Mouse (Mus musculus): ENCODE results near the gene Gm3415. TPM values are rescaled to one million over a fixed set of nuclear protein-coding genes. Genes with fewer than 3 reads are reported as not detected.
"Not testable (repeated sequence)": the region's sequence is repeated elsewhere in the genome, so short reads cannot be mapped to it uniquely, and the experiment has no call there.

Gene Gm3415
- total RNA-seq (2021) = not detected
- long read RNA-seq, experiment 1 = 0 reads
- long read RNA-seq, experiment 2 = 0 reads

- DNase-seq = not testable (repeated sequence)
Measured at GRCm38 (mm10) chr5:146555836-146556235, at the start of gene Gm3415. TSS of gene Gm3415 (plus strand) at chr5:146556136.

GRCm38 (mm10) chr5:146513823-146514222 lies 42.1 kb upstream of the Gm3415 start, which contains the start of gene Gm3402:
TSS of gene Gm3402 (plus strand) at chr5:146514123.
- DNase-seq = not testable (repeated sequence)

DNA sequence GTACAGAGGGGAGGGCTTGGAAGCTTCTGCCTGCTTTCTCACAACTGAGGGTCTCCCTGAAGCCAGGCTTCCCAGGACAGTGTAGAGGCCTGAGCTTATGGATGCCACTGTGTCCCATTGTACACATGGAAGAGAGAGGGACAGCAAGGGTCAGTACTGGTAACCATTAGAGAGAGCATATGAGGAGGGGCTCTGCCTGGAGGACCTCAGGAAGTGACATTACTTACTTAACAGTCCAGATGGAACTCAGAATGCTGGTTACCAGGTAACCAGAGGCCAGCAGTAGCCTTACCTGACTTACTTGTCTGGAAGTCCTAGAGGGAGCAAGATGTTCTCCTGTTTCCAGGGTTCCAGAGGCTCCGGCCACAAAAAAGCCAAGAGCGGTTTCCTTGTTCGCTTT lies 30.4 kb upstream of the Gm3415 start, which contains the start of gene Gm3404:
Gene Gm3404 (plus strand): TSS at position 301 of the 400 bp plus-strand sequence.
- not testable (repeated sequence) for DNase-seq

- DNase-seq = not testable (repeated sequence)
Measured at GRCm38 (mm10) chr5:146537347-146537746, 18.6 kb upstream of the Gm3415 start, which contains the start of gene Gm3409. TSS of gene Gm3409 (plus strand) at chr5:146537647.

- DNase-seq = no peak
Measured at GRCm38 (mm10) chr5:146564259-146564658, 8.3 kb downstream of the Gm3415 start.

DNA sequence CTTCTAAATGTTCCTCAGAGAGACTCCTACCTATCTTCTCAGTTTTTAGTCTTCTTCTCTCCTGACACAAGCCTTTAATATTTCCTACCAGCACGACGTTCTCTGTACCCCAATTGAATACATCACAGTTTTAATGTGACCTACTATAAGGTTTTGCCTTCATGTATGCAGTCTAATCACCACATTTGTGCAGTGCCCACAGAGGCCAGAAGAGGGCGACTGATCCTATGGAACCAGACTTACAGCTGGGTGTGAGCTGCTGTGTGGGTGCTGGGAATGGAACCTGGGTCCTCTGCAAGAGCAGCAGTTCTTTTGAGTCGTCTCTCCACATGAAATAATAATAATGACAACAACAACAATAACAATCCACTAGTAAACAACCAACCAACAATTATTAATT lies 11.1 kb downstream of the Gm3415 start:
- no peak for DNase-seq

DNA sequence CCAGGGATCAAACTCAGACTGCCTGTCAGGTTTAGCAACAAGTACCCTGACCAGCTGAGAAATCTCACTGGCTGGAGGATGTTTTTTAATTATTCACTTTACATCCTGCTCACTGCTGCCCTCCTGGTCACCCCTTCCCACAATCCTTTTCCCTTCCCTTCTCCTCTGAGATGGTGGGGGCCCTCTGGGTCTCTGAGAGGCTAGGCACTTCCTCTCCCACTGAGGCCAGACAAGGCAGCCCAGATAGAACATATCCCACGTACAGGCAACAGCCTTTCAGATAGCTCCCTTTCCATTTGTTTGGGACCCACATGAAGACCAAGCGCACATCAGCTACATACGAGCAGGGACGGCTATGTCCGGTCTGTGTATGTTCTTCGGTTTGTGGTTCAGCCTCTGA lies 14.2 kb downstream of the Gm3415 start:
- DNase-seq = not testable (repeated sequence)

- DNase-seq = not testable (repeated sequence)
Measured at GRCm38 (mm10) chr5:146571830-146572734, 16.1 kb downstream of the Gm3415 start.

DNA sequence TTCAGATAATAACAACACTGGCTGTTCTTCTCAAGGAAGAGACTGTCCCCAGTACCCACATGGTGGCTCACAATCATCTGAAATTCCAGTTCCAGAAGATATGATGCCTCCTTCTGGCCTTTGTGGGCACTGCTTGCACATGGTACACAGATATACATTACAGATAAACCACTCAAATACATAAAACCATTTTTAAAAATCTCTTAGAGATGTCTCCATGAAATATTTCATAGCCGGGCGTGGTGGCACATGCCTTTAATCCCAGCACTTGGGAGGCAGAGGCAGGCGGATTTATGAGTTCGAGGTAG lies 16.8 kb downstream of the Gm3415 start:
- not testable (repeated sequence) for DNase-seq

GRCm38 (mm10) chr5:146576668-146577067 lies 20.7 kb downstream of the Gm3415 start:
- DNase-seq = no peak

GRCm38 (mm10) chr5:146584156-146584477 lies 28.2 kb downstream of the Gm3415 start:
- DNase-seq = no peak

DNA sequence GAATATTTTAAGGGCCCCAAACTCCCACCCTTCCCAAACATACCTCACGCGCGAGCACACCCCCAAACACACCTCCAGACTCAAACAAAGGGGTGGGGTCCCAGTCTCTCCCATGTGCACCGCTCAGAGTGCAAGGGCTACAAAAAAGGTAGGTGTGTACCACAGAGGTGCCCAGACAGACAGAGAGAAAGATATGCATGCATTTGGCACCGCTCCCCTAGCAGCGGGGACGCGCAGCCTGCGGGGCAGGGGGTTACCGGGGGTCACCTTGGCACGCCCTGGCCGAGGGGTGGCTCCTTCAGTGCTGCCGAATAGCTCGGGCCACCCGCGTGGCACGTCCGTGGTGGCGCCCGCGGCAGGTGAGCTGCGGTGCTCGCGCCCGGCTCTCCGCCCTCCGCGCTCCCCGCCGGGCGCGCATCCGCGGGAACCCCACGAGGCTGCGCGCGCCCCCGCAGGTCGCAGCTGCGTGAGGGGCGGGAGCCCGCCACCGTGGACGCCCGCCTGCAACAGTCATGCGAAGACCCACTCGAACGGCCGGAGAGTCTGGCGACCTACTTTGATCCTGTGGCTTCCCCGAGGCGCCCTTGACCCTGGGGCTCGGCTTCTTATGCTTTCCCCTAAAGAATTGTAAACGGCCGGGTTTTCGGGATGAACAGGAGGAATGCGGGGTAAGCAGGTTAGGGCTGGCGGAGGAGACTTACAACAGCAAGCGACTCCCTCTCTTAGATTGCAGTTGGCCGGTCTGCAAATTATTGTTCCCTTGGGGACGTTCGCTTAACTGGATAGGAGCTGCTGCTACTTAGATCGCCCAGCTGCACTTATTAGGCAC lies 28.8 kb downstream of the Gm3415 start, which contains the start of gene Gpr12:
Gene Gpr12 (minus strand): TSS at position 762 of the 829 bp plus-strand sequence.
- no peak for DNase-seq

GRCm38 (mm10) chr5:146585307-146585651 lies 29.3 kb downstream of the Gm3415 start:
- DNase-seq = no peak

DNA sequence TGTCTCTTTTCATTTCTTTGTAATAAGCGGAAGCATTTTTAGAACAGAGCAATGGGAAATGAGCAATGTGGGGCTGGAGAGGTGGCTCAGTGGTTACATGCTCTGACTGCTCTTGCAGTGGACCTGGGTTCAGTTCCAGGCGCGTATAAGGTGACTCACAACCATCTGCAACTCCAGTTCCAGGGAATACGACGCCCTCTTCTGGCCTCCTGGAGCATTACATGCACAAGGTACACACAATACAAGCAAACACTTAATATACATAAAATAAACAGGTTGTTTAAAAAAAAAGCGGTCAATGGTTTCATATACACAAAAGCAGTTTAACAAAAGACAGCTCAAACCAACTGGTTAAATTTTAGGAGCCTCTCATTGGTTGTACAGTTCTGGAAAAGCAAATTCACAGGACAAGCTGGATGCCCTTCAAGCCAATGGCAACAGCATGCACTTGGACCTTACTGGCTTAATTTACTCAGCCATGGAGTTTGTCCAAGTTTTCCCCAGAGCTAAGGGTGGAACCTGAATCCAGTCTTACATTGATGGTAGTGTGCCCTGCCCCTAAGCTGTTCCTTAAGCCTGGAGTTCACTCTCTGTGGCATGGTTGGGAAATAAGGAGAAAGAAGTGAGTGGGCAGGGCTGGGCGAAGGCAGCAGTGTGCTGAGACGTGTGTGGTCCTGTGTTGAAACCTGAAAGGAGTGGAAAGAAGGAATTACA lies 30.6 kb downstream of the Gm3415 start:
- DNase-seq = no peak

- DNase-seq = no peak
Measured at GRCm38 (mm10) chr5:146590987-146591386, 35.1 kb downstream of the Gm3415 start.

- no peak for DNase-seq
Measured at GRCm38 (mm10) chr5:146591636-146592035, 35.7 kb downstream of the Gm3415 start.

DNA sequence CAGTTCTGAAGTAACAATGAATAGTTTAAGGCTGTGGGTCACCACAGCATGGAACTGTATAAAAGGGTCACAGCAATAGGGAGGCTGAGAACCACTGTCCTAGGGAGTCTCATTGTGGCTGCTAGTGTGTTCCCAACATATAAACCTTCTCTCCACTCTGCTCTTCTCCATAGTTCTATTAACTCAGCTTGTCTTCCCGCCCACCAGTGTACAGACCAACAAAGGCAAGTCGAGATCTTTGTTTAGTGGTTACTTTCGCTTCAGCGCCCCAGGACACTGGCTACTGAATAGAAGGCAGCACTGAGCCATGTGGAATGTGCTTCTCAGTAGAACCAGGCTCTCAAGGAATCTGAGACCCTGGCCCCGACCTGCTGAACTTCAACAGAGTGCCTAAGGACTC lies 36.6 kb downstream of the Gm3415 start:
- no peak for DNase-seq

GRCm38 (mm10) chr5:146596612-146597502 lies 40.9 kb downstream of the Gm3415 start:
- DNase-seq = no peak

DNA sequence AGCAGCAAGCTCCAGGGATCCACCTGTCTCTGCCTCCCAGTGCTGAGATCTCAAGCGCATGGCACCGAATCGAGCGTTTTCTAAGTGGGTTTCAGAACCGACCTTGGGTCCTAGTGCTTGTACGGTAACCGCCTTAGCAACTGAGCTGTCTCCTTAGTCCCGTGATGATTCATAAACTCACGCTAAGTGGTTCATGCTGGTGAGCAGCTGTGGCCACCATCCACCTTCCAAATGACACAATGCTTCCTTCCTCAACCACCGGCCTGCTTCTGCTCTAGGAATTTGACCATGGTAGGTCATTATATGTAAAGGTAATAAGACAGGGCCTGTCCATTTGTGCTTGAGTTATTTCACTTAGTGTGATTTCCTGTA lies 41.6 kb downstream of the Gm3415 start:
- DNase-seq = no peak

- DNase-seq = no peak
Measured at GRCm38 (mm10) chr5:146598215-146599119, 42.5 kb downstream of the Gm3415 start.

All from gastrocnemius, postnatal 10 days (tissue).